Mouse (Mus musculus) liver, embryonic 14.5 days (tissue): ENCODE measurements at regions not wholly inside any gene's neighbourhood (a gene's known extent, or its start where the extent isn't known, plus 50 kb on each side); places are given as distances from the start of the nearest gene placed in this dataset.

ENCODE experiments used
- ATAC-seq: fragments of 200-750 bp; cut with Nextera tagmentation; 2 replicates; pipeline ENCODE4 v1.8.0; 2017; ENCODE audit warnings: moderate number of reproducible peaks, mild to moderate bottlenecking, moderate library complexity; ENCODE audit not compliant: insufficient read depth
- DNase-seq, 3 experiments: peaks; one replicate each; pipeline ENCODE4 v3.0.0-alpha.2; 2012 to 2013; ENCODE audit warnings: low read depth in 3 of 3, low spot score in 3 of 3
- H3K27ac ChIP-seq: fragments of 300-500 bp; sonication (generic); 2 replicates; pipeline ENCODE4 v1.5.1; 2014; ENCODE audit warnings: moderate library complexity, mild to moderate bottlenecking, control low read depth, inconsistent platforms
- H3K27me3 ChIP-seq: fragments of 300-500 bp; sonication (generic); 2 replicates; pipeline ENCODE4 v1.6.1; 2014; ENCODE audit warnings: mild to moderate bottlenecking, low read length, moderate library complexity; ENCODE audit not compliant: control insufficient read depth, insufficient read depth
- H3K36me3 ChIP-seq: fragments of 300-500 bp; sonication (generic); replicated peaks from 2 replicates; pipeline ENCODE4 v1.6.1; 2014; ENCODE audit warnings: low read depth; ENCODE audit not compliant: control insufficient read depth, insufficient read depth
- H3K4me1 ChIP-seq, 2 experiments: fragments of 200-500 bp in 1 of 2; fragments of 300-500 bp in 1 of 2; sonication (generic) in 1 of 2; replicated peaks; 2 replicates each; pipeline ENCODE4 v1.6.1; 2012 to 2014; ENCODE audit warnings: antibody characterized with exemption in 1 of 2, inconsistent platforms in 1 of 2, low read length in 1 of 2; ENCODE audit not compliant: control insufficient read depth in 2 of 2, insufficient read depth in 2 of 2
- H3K4me2 ChIP-seq: fragments of 300-500 bp; sonication (generic); 2 replicates; pipeline ENCODE4 v1.6.1; 2014; ENCODE audit warnings: low read depth, mild to moderate bottlenecking, control low read depth, moderate library complexity
- H3K4me3 ChIP-seq, 2 experiments: fragments of 200-500 bp in 1 of 2; fragments of 300-500 bp in 1 of 2; sonication (generic) in 1 of 2; 2 replicates each; pipeline ENCODE4 v1.5.1; 2012 to 2014; ENCODE audit warnings: low read depth in 2 of 2, low read length in 2 of 2, mild to moderate bottlenecking in 2 of 2, control low read depth in 1 of 2, inconsistent platforms in 1 of 2, moderate library complexity in 1 of 2; ENCODE audit not compliant: insufficient read depth in 1 of 2
- H3K9ac ChIP-seq: fragments of 300-500 bp; sonication (generic); replicated peaks from 2 replicates; pipeline ENCODE4 v1.6.1; 2014; ENCODE audit warnings: mild to moderate bottlenecking, control low read depth, moderate library complexity
- H3K9me3 ChIP-seq: fragments of 300-500 bp; sonication (generic); 2 replicates; pipeline ENCODE4 v1.6.1; 2016; ENCODE audit warnings: low read length, mixed read lengths; ENCODE audit not compliant: control insufficient read depth
- CTCF ChIP-seq: IDR thresholded peaks from 2 replicates; pipeline ENCODE4 v1.5.1; 2016; ENCODE audit warnings: antibody characterized with exemption, low read depth, control low read depth
- EP300 ChIP-seq: IDR thresholded peaks from 2 replicates; pipeline ENCODE4 v1.6.1; 2016; ENCODE audit warnings: antibody characterized with exemption, low read depth
- WGBS: fragments of 180-500 bp; shearing (Covaris S2); extraction: QIAGEN DNeasy Blood & Tissue Kit; methylation state at CpG from one replicate; pipeline ENCODE4 v1.1.7; 2014; ENCODE audit not compliant: insufficient replicate concordance; 5-methylcytosine and 5-hydroxymethylcytosine counted together

GRCm38 (mm10) chr16:7927756-7928155 lies 497.2 kb downstream of the Tmem114 start:
- no peak for TF ChIP-seq CTCF
- H3K9me3 ChIP-seq: no peaks in the 10 kb centered on the region
- H3K27me3 ChIP-seq: no peaks in the 10 kb centered on the region
- ATAC-seq (no peak), DNase-seq (no peak)
- no peak overlapping the region for H3K9ac ChIP-seq
- no peak overlapping the region for H3K4me2 ChIP-seq
- no peak overlapping the region for H3K4me3 ChIP-seq
- H3K27ac ChIP-seq: no peak overlapping the region
- H3K4me1 ChIP-seq: no peaks in the 10 kb centered on the region
- 42% methylated on average over 8 of the region's 8 CpGs for WGBS
- H3K36me3 ChIP-seq: no peaks in the 10 kb centered on the region

GRCm38 (mm10) chr16:7895786-7896185 lies 529.1 kb downstream of the Tmem114 start:
- Histone ChIP-seq H3K27ac (no peak overlapping the region), H3K36me3 (no peaks in the 10 kb centered on the region), H3K4me1 (no peaks in the 10 kb centered on the region), H3K9me3 (no peaks in the 10 kb centered on the region), H3K4me2 (no peak overlapping the region), H3K4me3 (no peak overlapping the region), H3K9ac (no peak overlapping the region), H3K27me3 (no peaks in the 10 kb centered on the region)
- no peak for TF ChIP-seq EP300
- TF ChIP-seq CTCF: no peak
- 47% methylated on average over 2 of the region's 2 CpGs for WGBS
- DNase-seq: no peak
- no peak for ATAC-seq

- WGBS: 67% methylated on average over 5 of the region's 5 CpGs
- Histone ChIP-seq H3K9ac (no peak overlapping the region), H3K4me3 (no peak overlapping the region), H3K36me3 (no peaks in the 10 kb centered on the region), H3K27me3 (no peaks in the 10 kb centered on the region), H3K4me1 (no peaks in the 10 kb centered on the region), H3K27ac (no peak overlapping the region), H3K4me2 (no peak overlapping the region), H3K9me3 (no peaks in the 10 kb centered on the region)
- DNase-seq: no peak
- TF ChIP-seq EP300: no peak
- TF ChIP-seq CTCF: no peak
- ATAC-seq: no peak
Measured at GRCm38 (mm10) chr16:7892799-7893198, 532.1 kb downstream of the Tmem114 start.

- WGBS: 71% methylated on average over 2 of the region's 2 CpGs
Measured at GRCm38 (mm10) chr16:7863406-7863805, 561.5 kb downstream of the Tmem114 start.

GRCm38 (mm10) chr16:7839139-7839538 lies 585.8 kb downstream of the Tmem114 start:
- H3K4me1 ChIP-seq: no peaks in the 10 kb centered on the region
- TF ChIP-seq EP300: no peak
- no peak for TF ChIP-seq CTCF
- H3K4me2 ChIP-seq: no peak overlapping the region
- DNase-seq: no peak
- no peaks in the 10 kb centered on the region for H3K36me3 ChIP-seq
- H3K27ac ChIP-seq: no peak overlapping the region
- H3K27me3 ChIP-seq: no peaks in the 10 kb centered on the region
- ATAC-seq: no peak
- 39% methylated on average over 5 of the region's 5 CpGs for WGBS
- H3K9ac ChIP-seq: no peak overlapping the region
- H3K9me3 ChIP-seq: no peaks in the 10 kb centered on the region
- H3K4me3 ChIP-seq: no peak overlapping the region

More at GRCm38 (mm10) chr16:7863406-7863805, 561.5 kb downstream of the Tmem114 start:
- ATAC-seq (no peak), DNase-seq (no peak)
- Histone ChIP-seq H3K27ac (no peak overlapping the region), H3K4me2 (no peak overlapping the region), H3K9ac (no peak overlapping the region), H3K4me3 (no peak overlapping the region), H3K9me3 (no peaks in the 10 kb centered on the region), H3K27me3 (no peaks in the 10 kb centered on the region), H3K36me3 (no peaks in the 10 kb centered on the region), H3K4me1 (no peaks in the 10 kb centered on the region)
- no peak for TF ChIP-seq EP300
- TF ChIP-seq CTCF: no peak

- no peaks in the 10 kb centered on the region for H3K27me3 ChIP-seq
- no peak for DNase-seq
- no peak overlapping the region for H3K4me3 ChIP-seq
- no peak overlapping the region for H3K4me2 ChIP-seq
- H3K27ac ChIP-seq: no peak overlapping the region
- H3K9ac ChIP-seq: no peak overlapping the region
- ATAC-seq: no peak
- no peaks in the 10 kb centered on the region for H3K9me3 ChIP-seq
- 53% methylated on average over 6 of the region's 6 CpGs for WGBS
- TF ChIP-seq CTCF: no peak
- no peak for TF ChIP-seq EP300
- H3K36me3 ChIP-seq: no peaks in the 10 kb centered on the region
- no peaks in the 10 kb centered on the region for H3K4me1 ChIP-seq
Measured at GRCm38 (mm10) chr16:7831142-7831541, 593.8 kb downstream of the Tmem114 start.
